Mouse (Mus musculus) cerebellum, postnatal 25 days (tissue): ENCODE measurements at regions not wholly inside any gene's neighbourhood (a gene's known extent, or its start where the extent isn't known, plus 50 kb on each side); places are given as distances from the start of the nearest gene placed in this dataset.

Experiments
- DNase-seq, 2 experiments: peaks; one replicate each; pipeline ENCODE4 v3.0.0; 2021; ENCODE audit warnings: mixed read lengths in 2 of 2

DNA sequence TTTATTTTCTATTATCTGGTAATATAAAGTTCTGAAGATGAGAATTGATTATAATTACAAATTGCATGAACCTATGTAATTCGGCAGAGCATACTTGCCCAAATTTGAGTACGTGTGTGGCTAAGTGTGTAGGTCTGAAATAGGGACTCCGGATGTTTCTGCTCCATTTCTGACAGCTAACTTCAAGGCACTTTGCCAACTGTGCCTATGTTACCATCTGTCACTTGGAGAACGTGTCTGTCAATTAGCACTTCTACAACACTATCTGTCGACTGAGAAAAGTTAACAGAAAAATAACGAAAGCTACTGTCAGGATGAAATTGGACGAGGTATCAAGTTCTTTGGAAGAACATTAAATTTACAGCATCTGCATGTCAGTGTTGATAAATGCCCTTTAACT is 702.0 kb upstream of the Lrfn5 start:
- DNase-seq, result peak; percentile 34 to 62
